Mouse (Mus musculus): Measurements from ENCODE around the gene Itsn1. TPM values are rescaled to one million over a fixed set of nuclear protein-coding genes. Genes with fewer than 3 reads are reported as not detected.

Gene Itsn1
- polyA plus RNA-seq, 1 experiment, result 20.5 TPM

DNA sequence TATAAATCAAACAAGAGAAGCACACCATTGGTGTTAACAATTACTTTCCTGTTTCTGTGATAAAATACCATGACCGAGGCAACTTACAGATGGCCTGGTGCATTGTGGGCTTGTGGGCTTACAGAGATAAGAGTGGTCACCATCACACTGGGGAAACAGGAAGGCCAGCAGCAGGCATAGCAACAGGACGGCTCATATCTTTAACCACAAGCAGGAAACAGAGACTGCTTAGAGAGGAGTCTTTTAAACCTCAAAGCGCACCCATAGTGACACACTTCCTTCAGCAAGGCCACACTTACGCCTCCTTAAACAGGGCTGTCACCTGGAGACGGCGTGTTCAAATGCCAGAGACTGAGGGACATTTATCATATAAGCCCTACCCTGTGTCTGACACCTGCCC is 60.6 kb downstream of the Itsn1 start:
- Histone ChIP-seq H3K27me3 (replicated peaks; ENCODE audit: control insufficient read depth, insufficient read depth, low read length) (no peaks in the 10 kb centered on the region), H3K4me3 (ENCODE audit: insufficient read depth, low read depth, low read length) (no peak overlapping the region), H3K4me1 (ENCODE audit: control insufficient read depth, insufficient read depth, low read length) (no peaks in the 10 kb centered on the region), H3K27ac (ENCODE audit: insufficient read depth, low read depth, low read length) (no peak overlapping the region), H3K36me3 (ENCODE audit: control insufficient read depth, insufficient read depth, low read length) (no peaks in the 10 kb centered on the region)
- TF ChIP-seq CTCF (conservative IDR thresholded peaks at IDR 0.05; ENCODE audit: insufficient read depth, insufficient read length, low read depth, low read length), result no peak
- TF ChIP-seq POLR2A (IDR thresholded peaks at IDR 0.05; ENCODE audit: low read depth, low read length), result no peak
- DNase-seq, result no peak
- 62% methylated on average over 6 of the region's 6 CpGs for WGBS

DNA sequence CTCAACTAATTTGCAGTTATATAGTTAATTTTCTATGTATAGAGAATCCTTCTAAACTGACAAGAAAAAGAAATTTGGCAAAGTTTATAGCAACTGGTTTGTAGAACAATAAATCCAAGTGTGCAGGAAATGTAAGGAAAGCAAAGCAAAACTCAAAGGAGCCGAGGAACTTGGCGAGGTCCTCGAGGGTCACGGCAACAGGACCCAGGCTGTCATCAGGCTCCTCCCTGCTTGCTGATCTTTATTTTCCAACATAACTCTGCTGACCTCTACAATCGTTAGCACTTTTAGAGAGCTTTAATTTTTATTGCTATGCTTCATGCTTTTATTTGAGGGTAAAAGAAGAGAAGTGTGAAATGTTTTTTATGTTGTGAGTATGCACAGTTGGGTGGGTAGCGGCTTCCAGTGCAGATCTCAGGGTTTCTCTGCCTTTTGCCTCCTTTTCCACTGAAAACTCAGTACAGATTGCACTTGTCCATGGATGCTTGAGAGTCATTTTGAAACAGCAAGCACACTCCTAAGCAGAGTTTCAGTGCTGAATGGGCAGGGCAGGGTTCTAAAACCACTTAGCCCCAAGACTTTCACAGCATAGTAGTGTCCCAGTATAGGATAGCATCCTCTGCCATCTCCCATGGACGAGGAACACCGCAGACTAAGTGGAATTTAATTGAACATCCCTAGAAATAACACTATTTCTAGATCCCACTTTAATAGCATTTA is 63.6 kb downstream of the Itsn1 start:
- DNase-seq, result peak; percentile 55
- H3K27me3 ChIP-seq (replicated peaks; ENCODE audit: control insufficient read depth, insufficient read depth, low read length), result no peaks in the 10 kb centered on the region
- H3K4me3 ChIP-seq (ENCODE audit: insufficient read depth, low read depth, low read length), result no peak overlapping the region
- H3K36me3 ChIP-seq (ENCODE audit: control insufficient read depth, insufficient read depth, low read length), result no peaks in the 10 kb centered on the region
- WGBS, result 48% methylated on average over 8 of the region's 8 CpGs
- H3K27ac ChIP-seq (ENCODE audit: insufficient read depth, low read depth, low read length), result no peak overlapping the region
- H3K4me1 ChIP-seq (ENCODE audit: control insufficient read depth, insufficient read depth, low read length), result no peaks in the 10 kb centered on the region
- no peak for TF ChIP-seq POLR2A (IDR thresholded peaks at IDR 0.05; ENCODE audit: low read depth, low read length)
- no peak for TF ChIP-seq CTCF (conservative IDR thresholded peaks at IDR 0.05; ENCODE audit: insufficient read depth, insufficient read length, low read depth, low read length)

DNA sequence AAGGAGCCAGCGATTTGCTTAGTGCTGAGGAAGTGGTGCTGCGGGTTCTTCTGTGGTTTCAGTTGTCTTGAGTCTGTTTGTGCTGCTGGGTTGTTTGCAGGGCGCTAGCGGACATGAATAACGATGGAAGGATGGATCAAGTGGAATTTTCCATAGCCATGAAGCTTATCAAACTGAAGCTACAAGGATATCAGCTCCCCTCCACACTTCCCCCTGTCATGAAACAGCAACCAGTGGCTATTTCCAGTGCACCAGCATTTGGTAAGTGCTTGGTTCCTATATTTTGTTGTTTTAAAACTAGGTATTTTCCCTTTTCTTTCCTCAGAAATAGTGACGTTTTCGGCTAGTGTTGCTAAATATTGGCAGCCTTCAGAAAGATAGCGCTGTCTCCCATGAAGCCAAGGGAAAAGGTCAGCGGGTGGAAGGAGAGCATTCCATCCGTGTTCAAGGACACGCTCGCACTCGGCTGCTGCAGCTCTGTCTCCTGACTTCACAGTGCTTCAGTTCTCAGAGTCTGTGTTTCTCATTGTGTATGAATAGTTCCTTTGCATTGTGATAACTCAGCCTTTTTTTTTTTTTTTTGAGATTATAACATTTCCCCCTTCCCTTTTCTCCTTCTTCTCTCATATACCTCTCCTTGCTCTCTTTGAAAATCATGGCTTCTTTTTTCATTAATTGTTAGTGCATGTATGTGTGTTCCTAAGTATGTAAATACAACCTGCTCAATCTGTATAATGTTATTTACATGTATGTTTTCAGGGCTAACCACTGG is 64.6 kb downstream of the Itsn1 start:
- no peak overlapping the region for H3K27ac ChIP-seq (ENCODE audit: insufficient read depth, low read depth, low read length)
- no peak overlapping the region for H3K4me3 ChIP-seq (ENCODE audit: insufficient read depth, low read depth, low read length)
- no peak for TF ChIP-seq POLR2A (IDR thresholded peaks at IDR 0.05; ENCODE audit: low read depth, low read length)
- TF ChIP-seq CTCF (conservative IDR thresholded peaks at IDR 0.05; ENCODE audit: insufficient read depth, insufficient read length, low read depth, low read length), result no peak
- no peaks in the 10 kb centered on the region for H3K27me3 ChIP-seq (replicated peaks; ENCODE audit: control insufficient read depth, insufficient read depth, low read length)
- no peaks in the 10 kb centered on the region for H3K4me1 ChIP-seq (ENCODE audit: control insufficient read depth, insufficient read depth, low read length)
- 66% methylated on average over 13 of the region's 13 CpGs for WGBS
- no peaks in the 10 kb centered on the region for H3K36me3 ChIP-seq (ENCODE audit: control insufficient read depth, insufficient read depth, low read length)
- DNase-seq, result peak; percentile 44

DNA sequence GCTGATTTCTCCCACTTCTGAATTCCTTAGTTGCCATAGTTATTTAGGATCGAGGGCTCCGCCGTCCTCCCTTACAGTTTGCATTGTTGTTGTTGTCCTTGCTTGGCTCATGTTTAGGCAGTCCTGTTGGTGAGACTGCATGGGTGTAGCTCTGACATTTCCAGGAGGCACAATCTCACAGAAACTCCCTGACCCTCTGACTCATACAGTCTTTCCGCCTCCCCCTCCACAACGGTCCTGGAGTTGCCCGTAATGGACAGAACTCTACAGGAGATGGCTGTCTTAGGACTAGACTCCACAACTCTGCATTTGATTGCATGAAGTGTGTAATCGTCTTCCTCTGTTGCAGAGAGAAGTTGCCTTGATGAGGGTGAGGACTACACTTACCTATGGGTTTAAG is 65.2 kb downstream of the Itsn1 start:
- no peak for DNase-seq
- H3K4me3 ChIP-seq (ENCODE audit: insufficient read depth, low read depth, low read length), result no peak overlapping the region
- no peak overlapping the region for H3K27ac ChIP-seq (ENCODE audit: insufficient read depth, low read depth, low read length)
- H3K27me3 ChIP-seq (replicated peaks; ENCODE audit: control insufficient read depth, insufficient read depth, low read length), result no peaks in the 10 kb centered on the region
- no peaks in the 10 kb centered on the region for H3K4me1 ChIP-seq (ENCODE audit: control insufficient read depth, insufficient read depth, low read length)
- TF ChIP-seq CTCF (conservative IDR thresholded peaks at IDR 0.05; ENCODE audit: insufficient read depth, insufficient read length, low read depth, low read length), result no peak
- no peak for TF ChIP-seq POLR2A (IDR thresholded peaks at IDR 0.05; ENCODE audit: low read depth, low read length)
- no peaks in the 10 kb centered on the region for H3K36me3 ChIP-seq (ENCODE audit: control insufficient read depth, insufficient read depth, low read length)
- 89% methylated on average over 7 of the region's 7 CpGs for WGBS

DNA sequence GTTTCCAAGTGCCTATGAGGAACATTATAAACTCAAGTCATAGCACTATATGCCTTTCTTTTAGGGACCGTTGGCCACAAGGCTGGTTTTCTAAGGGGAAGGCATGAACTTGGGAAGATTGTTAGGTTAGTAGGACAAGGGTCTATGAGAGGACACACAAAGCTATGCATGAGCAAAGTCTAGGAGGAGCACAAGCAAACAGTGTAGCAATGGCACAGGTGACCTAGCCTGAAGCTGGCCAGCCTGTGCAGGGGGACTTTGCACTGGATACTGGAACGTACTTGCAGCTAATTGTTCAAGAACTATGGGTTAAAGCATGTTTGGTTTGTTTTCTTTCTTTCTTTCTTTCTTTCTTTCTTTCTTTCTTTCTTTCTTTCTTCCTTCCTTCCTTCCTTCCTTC is 66.0 kb downstream of the Itsn1 start:
- H3K4me3 ChIP-seq (ENCODE audit: insufficient read depth, low read depth, low read length), result no peak overlapping the region
- no peak for TF ChIP-seq POLR2A (IDR thresholded peaks at IDR 0.05; ENCODE audit: low read depth, low read length)
- TF ChIP-seq CTCF (conservative IDR thresholded peaks at IDR 0.05; ENCODE audit: insufficient read depth, insufficient read length, low read depth, low read length), result no peak
- no peaks in the 10 kb centered on the region for H3K4me1 ChIP-seq (ENCODE audit: control insufficient read depth, insufficient read depth, low read length)
- H3K27ac ChIP-seq (ENCODE audit: insufficient read depth, low read depth, low read length), result no peak overlapping the region
- peak; percentile 26 for DNase-seq
- 63% methylated on average over 2 of the region's 2 CpGs for WGBS
- H3K36me3 ChIP-seq (ENCODE audit: control insufficient read depth, insufficient read depth, low read length), result no peaks in the 10 kb centered on the region
- H3K27me3 ChIP-seq (replicated peaks; ENCODE audit: control insufficient read depth, insufficient read depth, low read length), result no peaks in the 10 kb centered on the region

DNA sequence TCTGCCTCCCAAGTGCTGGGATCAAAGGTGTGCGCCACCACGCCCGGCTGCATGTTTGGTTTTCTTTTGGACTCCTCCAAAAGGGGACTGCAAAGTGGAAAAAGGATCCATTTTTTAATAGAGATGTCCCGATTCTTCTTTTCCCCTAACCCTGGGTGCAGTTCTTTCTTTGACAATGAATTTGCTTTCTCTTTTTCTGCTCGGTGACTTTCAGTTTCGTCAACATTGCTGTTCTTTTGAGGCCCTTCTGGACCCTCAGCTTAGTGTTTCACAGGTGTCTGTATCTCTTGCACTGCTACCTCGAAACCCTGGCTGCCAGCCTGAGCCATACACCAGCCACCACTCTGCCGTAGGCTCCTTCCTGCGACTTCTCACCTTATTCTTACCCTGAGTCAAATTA is 66.5 kb downstream of the Itsn1 start:
- Histone ChIP-seq H3K27ac (ENCODE audit: insufficient read depth, low read depth, low read length) (no peak overlapping the region), H3K4me1 (ENCODE audit: control insufficient read depth, insufficient read depth, low read length) (no peaks in the 10 kb centered on the region), H3K36me3 (ENCODE audit: control insufficient read depth, insufficient read depth, low read length) (no peaks in the 10 kb centered on the region), H3K27me3 (replicated peaks; ENCODE audit: control insufficient read depth, insufficient read depth, low read length) (no peaks in the 10 kb centered on the region), H3K4me3 (ENCODE audit: insufficient read depth, low read depth, low read length) (no peak overlapping the region)
- 97% methylated on average over 9 of the region's 9 CpGs for WGBS
- no peak for TF ChIP-seq POLR2A (IDR thresholded peaks at IDR 0.05; ENCODE audit: low read depth, low read length)
- no peak for TF ChIP-seq CTCF (conservative IDR thresholded peaks at IDR 0.05; ENCODE audit: insufficient read depth, insufficient read length, low read depth, low read length)
- no peak for DNase-seq

DNA sequence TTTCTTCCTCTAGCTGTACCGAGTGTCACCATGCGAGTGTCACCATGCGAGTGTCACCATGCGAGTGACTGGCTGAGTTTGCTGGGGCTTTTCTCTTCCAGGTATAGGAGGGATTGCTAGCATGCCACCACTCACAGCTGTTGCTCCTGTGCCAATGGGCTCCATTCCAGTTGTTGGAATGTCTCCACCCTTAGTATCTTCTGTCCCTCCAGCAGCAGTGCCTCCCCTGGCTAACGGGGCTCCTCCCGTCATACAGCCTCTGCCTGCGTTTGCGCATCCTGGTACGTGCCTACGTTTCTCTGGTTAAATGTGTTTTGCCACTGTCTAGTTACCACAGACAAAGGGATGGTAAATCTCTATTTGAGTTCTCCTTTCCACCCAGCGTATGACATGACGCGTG is 72.3 kb downstream of the Itsn1 start:
- H3K36me3 ChIP-seq (ENCODE audit: control insufficient read depth, insufficient read depth, low read length), result no peaks in the 10 kb centered on the region
- H3K27ac ChIP-seq (ENCODE audit: insufficient read depth, low read depth, low read length), result no peak overlapping the region
- no peak for DNase-seq
- H3K4me3 ChIP-seq (ENCODE audit: insufficient read depth, low read depth, low read length), result no peak overlapping the region
- H3K27me3 ChIP-seq (replicated peaks; ENCODE audit: control insufficient read depth, insufficient read depth, low read length), result no peaks in the 10 kb centered on the region
- TF ChIP-seq CTCF (conservative IDR thresholded peaks at IDR 0.05; ENCODE audit: insufficient read depth, insufficient read length, low read depth, low read length), result no peak
- no peak for TF ChIP-seq POLR2A (IDR thresholded peaks at IDR 0.05; ENCODE audit: low read depth, low read length)
- no peaks in the 10 kb centered on the region for H3K4me1 ChIP-seq (ENCODE audit: control insufficient read depth, insufficient read depth, low read length)
- 93% methylated on average over 13 of the region's 13 CpGs for WGBS
